Mouse (Mus musculus) heart, postnatal 0 days (tissue): ENCODE measurements around the gene Kazn. TPM values are rescaled to one million over a fixed set of nuclear protein-coding genes. Genes with fewer than 3 reads are reported as not detected.

ENCODE experiments used
- ATAC-seq: fragments of 200-750 bp; cut with Nextera tagmentation; 2 replicates; pipeline ENCODE4 v1.8.0; 2017; ENCODE audit warnings: low read depth, moderate number of reproducible peaks, moderate library complexity; ENCODE audit not compliant: insufficient read depth
- DNase-seq: peaks from one replicate; pipeline ENCODE4 v3.0.0-alpha.2; 2016; ENCODE audit warnings: low spot score
- H3K27ac ChIP-seq: fragments of 300-500 bp; sonication (generic); 2 replicates; pipeline ENCODE4 v1.5.1; 2014; ENCODE audit warnings: low read depth, mild to moderate bottlenecking
- H3K27me3 ChIP-seq: fragments of 300-500 bp; sonication (generic); 2 replicates; pipeline ENCODE4 v1.6.1; 2014; ENCODE audit warnings: low read length, mixed read lengths; ENCODE audit not compliant: control insufficient read depth, insufficient read depth
- H3K36me3 ChIP-seq: fragments of 300-500 bp; sonication (generic); replicated peaks from 2 replicates; pipeline ENCODE4 v1.6.1; 2014; ENCODE audit warnings: low read length, mixed read lengths; ENCODE audit not compliant: control insufficient read depth, insufficient read depth
- H3K4me1 ChIP-seq: fragments of 300-500 bp; sonication (generic); 2 replicates; pipeline ENCODE4 v1.6.1; 2014; ENCODE audit warnings: antibody characterized with exemption; ENCODE audit not compliant: control insufficient read depth, insufficient read depth
- H3K4me2 ChIP-seq: fragments of 300-500 bp; sonication (generic); 2 replicates; pipeline ENCODE4 v1.6.1; 2014; ENCODE audit warnings: low read depth, mild to moderate bottlenecking, low read length, moderate library complexity
- H3K4me3 ChIP-seq: fragments of 300-500 bp; sonication (generic); 2 replicates; pipeline ENCODE4 v1.5.1; 2014; ENCODE audit warnings: low read depth, low read length
- H3K9ac ChIP-seq: fragments of 300-500 bp; sonication (generic); replicated peaks from 2 replicates; pipeline ENCODE4 v1.6.1; 2014; ENCODE audit warnings: low read depth, low read length, mixed read lengths
- H3K9me3 ChIP-seq: fragments of 300-500 bp; sonication (generic); replicated peaks from 2 replicates; pipeline ENCODE4 v1.6.1; 2016; ENCODE audit warnings: low read length; ENCODE audit not compliant: control insufficient read depth
- CTCF ChIP-seq: IDR thresholded peaks from 2 replicates; pipeline ENCODE4 v1.5.1; 2016; ENCODE audit warnings: antibody characterized with exemption, control low read depth, low read depth
- EP300 ChIP-seq: IDR thresholded peaks from 2 replicates; pipeline ENCODE4 v1.6.1; 2016; ENCODE audit warnings: antibody characterized with exemption, low read depth
- WGBS: fragments of 180-500 bp; shearing (Covaris S2); extraction: QIAGEN DNeasy Blood & Tissue Kit; methylation state at CpG from one replicate; pipeline ENCODE4 v1.1.7; 2014; 5-methylcytosine and 5-hydroxymethylcytosine counted together
- polyA plus RNA-seq: library from polyadenylated mRNA; unstranded; fragments of >200 nt; fragmentation: Nextera tagmentation; extraction: Ambion mirVana; gene quantifications from 2 replicates; pipeline ENCODE4 v1.2.1, GENCODE M21; 2015
- total RNA-seq: library from RNA; depleted of rRNA; stranded (reverse); fragments of >200 nt; gene quantifications from 2 replicates; pipeline ENCODE4 v1.2.3, GENCODE M21; 2014; ENCODE audit warnings: low replicate concordance

Gene Kazn
- total and polyA plus RNA-seq, 2 experiments from 2014 or later, result 2.5 to 19.9 TPM

DNA sequence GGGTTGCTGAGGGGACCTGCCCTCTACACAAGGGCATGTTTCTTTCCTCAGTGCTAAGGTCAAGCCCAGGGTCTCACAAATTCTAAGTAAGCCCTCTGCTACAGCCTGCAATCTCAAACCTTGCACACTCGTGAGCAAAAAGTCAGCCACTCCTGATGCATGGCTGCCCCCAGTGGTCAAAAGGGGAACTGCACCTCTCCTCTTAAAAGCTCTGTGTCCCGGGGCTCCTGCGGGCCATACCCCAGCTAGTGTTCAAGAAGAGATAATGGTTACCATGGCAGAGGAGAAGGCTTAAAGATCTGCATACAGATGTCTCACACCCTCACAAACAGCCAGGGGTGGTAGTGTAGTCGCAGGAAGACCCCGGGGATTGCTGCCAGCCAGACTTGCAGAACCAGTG, 9.2 kb upstream of the Kazn start:
- WGBS, result 5% methylated on average over 5 of the region's 5 CpGs
- Histone ChIP-seq H3K27ac (no peak overlapping the region), H3K4me2 (no peak overlapping the region), H3K27me3 (no peaks in the 10 kb centered on the region), H3K9ac (no peak overlapping the region), H3K4me3 (no peak overlapping the region), H3K4me1 (no peaks in the 10 kb centered on the region), H3K9me3 (no peaks in the 10 kb centered on the region), H3K36me3 (no peaks in the 10 kb centered on the region)
- peak; percentile 25; the same call in 1 of the 2 replicates for ATAC-seq
- TF ChIP-seq EP300 (no peak), CTCF (peak; percentile 97)
- peak; percentile 42 for DNase-seq

DNA sequence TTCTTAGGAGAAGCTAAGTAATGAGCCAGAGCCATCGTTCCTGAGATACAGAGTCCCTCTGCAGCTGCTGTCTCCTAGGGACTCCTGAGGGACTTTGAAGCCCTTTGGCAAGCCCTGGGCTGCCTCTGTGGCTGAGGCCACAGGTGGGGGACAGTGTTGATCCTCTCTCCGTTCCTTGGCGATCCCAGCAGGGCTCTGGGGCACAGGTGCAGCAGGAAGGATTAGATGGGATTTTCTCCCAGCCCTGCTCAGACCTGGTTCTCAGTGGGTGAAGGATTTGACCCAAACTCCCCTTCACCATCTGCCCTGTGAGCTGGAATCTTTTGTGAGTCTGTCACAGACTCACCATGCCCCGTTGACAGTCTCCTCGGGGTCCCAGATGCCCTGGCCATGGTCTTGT, 7.5 kb upstream of the Kazn start:
- Histone ChIP-seq H3K36me3 (no peaks in the 10 kb centered on the region), H3K9ac (no peak overlapping the region), H3K4me1 (no peaks in the 10 kb centered on the region), H3K4me3 (no peak overlapping the region), H3K27ac (no peak overlapping the region), H3K9me3 (no peaks in the 10 kb centered on the region), H3K4me2 (no peak overlapping the region), H3K27me3 (no peaks in the 10 kb centered on the region)
- no peak for ATAC-seq
- TF ChIP-seq EP300 (no peak), CTCF (no peak)
- WGBS, result 43% methylated on average over 5 of the region's 5 CpGs
- DNase-seq, result no peak

DNA sequence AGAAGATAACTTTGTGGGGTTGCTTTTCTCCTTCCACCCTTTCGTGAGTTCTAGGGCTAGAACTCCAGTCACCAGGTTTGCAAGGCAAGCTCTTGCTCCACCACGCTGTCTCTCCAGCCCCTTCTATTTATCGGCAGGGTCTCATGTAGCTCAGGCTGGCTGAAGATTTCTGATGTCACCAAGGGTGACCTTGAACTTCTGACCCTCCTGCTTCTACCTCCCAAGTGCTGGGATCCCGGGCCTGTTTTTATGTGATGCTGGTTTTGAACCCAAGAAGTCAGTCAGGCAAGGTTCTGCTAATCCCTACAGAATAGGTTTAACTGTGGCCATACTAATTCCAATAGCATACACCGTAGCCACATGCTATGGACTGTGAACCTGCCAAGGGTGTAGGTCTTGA, 5.4 kb upstream of the Kazn start:
- Histone ChIP-seq H3K4me3 (no peak overlapping the region), H3K4me2 (no peak overlapping the region), H3K27ac (no peak overlapping the region), H3K4me1 (no peaks in the 10 kb centered on the region), H3K27me3 (no peaks in the 10 kb centered on the region), H3K36me3 (no peaks in the 10 kb centered on the region), H3K9ac (no peak overlapping the region), H3K9me3 (no peaks in the 10 kb centered on the region)
- TF ChIP-seq CTCF (no peak), EP300 (no peak)
- ATAC-seq (no peak), DNase-seq (no peak)
- 76% methylated on average over 5 of the region's 5 CpGs for WGBS

DNA sequence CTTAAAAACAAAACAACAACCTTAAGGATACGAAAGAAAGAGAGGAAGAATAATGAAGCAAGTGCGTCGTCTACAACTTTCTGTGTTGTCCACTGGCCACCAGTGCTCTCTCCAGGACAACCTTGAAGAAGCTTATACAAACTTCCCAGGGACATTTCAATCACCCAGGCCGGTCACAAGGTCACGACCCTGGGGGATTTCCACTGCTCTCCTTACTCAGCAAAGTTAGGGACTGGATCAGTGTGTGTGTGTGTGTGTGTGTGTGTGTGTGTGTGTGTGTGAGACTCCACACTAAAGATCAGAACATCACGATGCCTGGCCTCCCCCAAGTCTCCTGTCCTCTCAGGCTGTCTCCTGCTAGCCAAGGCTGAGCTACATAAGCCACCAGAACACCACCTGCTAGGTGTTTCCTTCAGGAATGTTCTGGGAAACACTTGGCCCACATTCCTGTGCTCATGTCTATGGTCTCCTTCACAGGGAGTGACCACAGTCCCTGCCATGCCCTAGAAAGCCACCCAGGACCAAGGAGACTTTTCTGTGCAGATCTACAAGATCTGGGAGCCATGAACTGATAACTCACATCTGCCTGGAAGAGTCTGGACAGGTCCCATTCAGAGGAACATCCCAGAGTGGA, 3.7 kb upstream of the Kazn start:
- no peak overlapping the region for H3K27ac ChIP-seq
- TF ChIP-seq CTCF (no peak), EP300 (no peak)
- H3K9ac ChIP-seq, result no peak overlapping the region
- H3K36me3 ChIP-seq, result no peaks in the 10 kb centered on the region
- no peaks in the 10 kb centered on the region for H3K27me3 ChIP-seq
- WGBS, result 86% methylated on average over 6 of the region's 6 CpGs
- no peak overlapping the region for H3K4me2 ChIP-seq
- H3K4me1 ChIP-seq, result peaks cover 7% of the 10 kb centered on the region; the same call in 1 of the 2 replicates
- ATAC-seq, result no peak
- H3K9me3 ChIP-seq, result no peaks in the 10 kb centered on the region
- DNase-seq, result no peak
- H3K4me3 ChIP-seq, result no peak overlapping the region

DNA sequence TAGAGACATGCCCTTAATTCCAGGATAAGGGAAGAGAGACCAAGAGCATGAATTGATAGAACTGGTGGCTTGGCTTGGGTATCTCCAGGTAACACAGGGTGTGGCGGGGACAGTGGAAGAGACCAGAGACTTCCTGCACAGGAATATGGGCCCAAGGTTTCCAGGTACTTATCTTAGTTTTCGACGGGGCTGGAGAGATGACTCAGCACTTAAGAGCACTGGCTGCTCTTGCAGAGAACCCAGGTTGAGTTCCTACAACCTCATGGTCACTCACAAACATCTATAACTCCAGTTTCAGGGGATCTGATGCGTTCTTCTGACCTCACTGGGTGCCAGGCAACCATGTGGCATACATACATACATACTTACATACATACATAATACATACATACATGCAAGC, 3.0 kb upstream of the Kazn start:
- WGBS, result 61% methylated on average over 4 of the region's 4 CpGs
- H3K9ac ChIP-seq, result no peak overlapping the region
- ATAC-seq (no peak), DNase-seq (no peak)
- no peak overlapping the region for H3K4me2 ChIP-seq
- no peaks in the 10 kb centered on the region for H3K27me3 ChIP-seq
- H3K36me3 ChIP-seq, result no peaks in the 10 kb centered on the region
- H3K4me1 ChIP-seq, result peaks cover 13% of the 10 kb centered on the region; the same call in 1 of the 2 replicates
- H3K27ac ChIP-seq, result no peak overlapping the region
- H3K9me3 ChIP-seq, result no peaks in the 10 kb centered on the region
- no peak overlapping the region for H3K4me3 ChIP-seq
- TF ChIP-seq CTCF, result no peak
- no peak for TF ChIP-seq EP300

DNA sequence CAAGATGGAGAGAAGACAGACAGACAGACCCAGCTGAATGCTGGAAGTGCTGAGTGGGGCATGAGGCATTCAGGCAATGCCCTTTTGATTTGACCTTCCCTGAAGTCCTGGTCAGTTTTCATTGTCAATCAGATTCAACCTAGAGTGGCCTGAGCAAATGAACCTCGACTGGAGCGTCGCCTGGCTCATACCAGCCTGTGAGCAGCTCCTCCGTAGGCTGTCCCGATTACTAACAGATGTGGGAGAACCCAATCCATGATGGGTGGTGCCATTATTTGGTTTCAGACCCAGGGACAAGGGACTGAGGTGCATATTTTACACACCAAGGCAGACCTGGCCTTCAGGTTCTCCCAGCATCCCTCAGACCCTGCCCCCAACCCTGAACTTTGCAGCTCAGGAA, 1.7 kb upstream of the Kazn start:
- TF ChIP-seq EP300 (no peak), CTCF (no peak)
- H3K4me2 ChIP-seq, result no peak overlapping the region
- no peaks in the 10 kb centered on the region for H3K27me3 ChIP-seq
- no peak for DNase-seq
- H3K27ac ChIP-seq, result no peak overlapping the region
- no peak overlapping the region for H3K9ac ChIP-seq
- no peaks in the 10 kb centered on the region for H3K36me3 ChIP-seq
- no peaks in the 10 kb centered on the region for H3K9me3 ChIP-seq
- peaks cover 13% of the 10 kb centered on the region; the same call in 1 of the 2 replicates for H3K4me1 ChIP-seq
- H3K4me3 ChIP-seq, result no peak overlapping the region
- ATAC-seq, result no peak
- WGBS, result 82% methylated on average over 5 of the region's 5 CpGs
